Comparison of ENCODE assay signal across 8 mouse cellular contexts in genomic region chr2:132578059-132578458, GRCm38 (mm10). TPM values are rescaled to one million over a fixed set of nuclear protein-coding genes. Genes with fewer than 3 reads are reported as not detected.
DNase-seq lines count a peak whose midpoint lies in the region; ATAC-seq and TF ChIP-seq lines count a peak whose summit lies in the region.

No protein-coding gene starts in this region.

- H3K27ac ChIP-seq in heart, embryonic 12.5 days (ENCODE audit: poor library complexity, severe bottlenecking), result peak overlapping the region; percentile 99
- H3K27ac ChIP-seq in kidney, postnatal 0 days, result peak overlapping the region; percentile 97
- peak overlapping the region; percentile 99 for H3K27ac ChIP-seq in liver, embryonic 11.5 days (ENCODE audit: low read depth, low read length)
- H3K27ac ChIP-seq in stomach, embryonic 14.5 days (ENCODE audit: low read length), result peak overlapping the region; percentile 97

- peak overlapping the region; percentile 85 for H3K4me3 ChIP-seq in heart, embryonic 12.5 days
- peak overlapping the region; percentile 80 for H3K4me3 ChIP-seq in kidney, postnatal 0 days (replicated peaks; ENCODE audit: low read depth, low read length)
- H3K4me3 ChIP-seq in liver, embryonic 11.5 days (ENCODE audit: low read depth, low read length), result peak overlapping the region; percentile 66
- peak overlapping the region; percentile 89 for H3K4me3 ChIP-seq in stomach, embryonic 14.5 days (ENCODE audit: low read depth, low read length)

- H3K9me3 ChIP-seq in heart, embryonic 12.5 days (replicated peaks), result no peaks in the 10 kb centered on the region
- H3K9me3 ChIP-seq in kidney, postnatal 0 days (replicated peaks; ENCODE audit: low read length), result no peaks in the 10 kb centered on the region
- H3K9me3 ChIP-seq in liver, embryonic 11.5 days (ENCODE audit: control insufficient read depth, low read length), result no peaks in the 10 kb centered on the region
- H3K9me3 ChIP-seq in stomach, embryonic 14.5 days (ENCODE audit: control insufficient read depth, low read depth, low read length), result no peaks in the 10 kb centered on the region

- H3K4me1 ChIP-seq in heart, embryonic 12.5 days (replicated peaks), result peaks cover 30% of the 10 kb centered on the region
- peaks cover 10% of the 10 kb centered on the region; the same call in 1 of the 2 replicates for H3K4me1 ChIP-seq in kidney, postnatal 0 days (replicated peaks; ENCODE audit: insufficient read depth, low read length)
- peaks cover 18% of the 10 kb centered on the region for H3K4me1 ChIP-seq in liver, embryonic 11.5 days (replicated peaks; ENCODE audit: control insufficient read depth, insufficient read depth, low read length)
- peaks cover 23% of the 10 kb centered on the region; the same call in 1 of the 2 replicates for H3K4me1 ChIP-seq in stomach, embryonic 14.5 days (ENCODE audit: control insufficient read depth, insufficient read depth, low read length)

- ATAC-seq in erythroblast, adult 5-6 weeks (replicated peaks; ENCODE audit: low FRiP score, poor library complexity, severe bottlenecking), result peak; percentile 71
- peak; percentile 96 for ATAC-seq in heart, embryonic 12.5 days (ENCODE audit: insufficient number of reproducible peaks, low FRiP score)
- peak; percentile 99 for ATAC-seq in kidney, postnatal 0 days (replicated peaks; ENCODE audit: low FRiP score, low read depth)
- ATAC-seq in liver, embryonic 11.5 days (replicated peaks; ENCODE audit: low FRiP score), result peak; percentile 98
- peak; percentile 98 for ATAC-seq in stomach, embryonic 14.5 days (ENCODE audit: insufficient number of reproducible peaks, insufficient read depth, low FRiP score, low read depth)

- H3K36me3 ChIP-seq in heart, embryonic 12.5 days, result no peaks in the 10 kb centered on the region
- H3K36me3 ChIP-seq in kidney, postnatal 0 days (ENCODE audit: insufficient read depth, low read length), result no peaks in the 10 kb centered on the region
- no peaks in the 10 kb centered on the region for H3K36me3 ChIP-seq in liver, embryonic 11.5 days (ENCODE audit: control insufficient read depth, insufficient read depth, low read length)
- no peaks in the 10 kb centered on the region for H3K36me3 ChIP-seq in stomach, embryonic 14.5 days (ENCODE audit: control insufficient read depth, insufficient read depth, low read length)

- under 1% methylated on average over 32 of the region's 38 CpGs for WGBS in heart, embryonic 12.5 days
- 2% methylated on average over 32 of the region's 38 CpGs for WGBS in kidney, postnatal 0 days
- WGBS in liver, embryonic 11.5 days, result under 1% methylated on average over 38 of the region's 38 CpGs
- 2% methylated on average over 37 of the region's 38 CpGs for WGBS in stomach, embryonic 14.5 days

- peak; percentile 46 for TF ChIP-seq CTCF in kidney, postnatal 0 days (IDR thresholded peaks at IDR 0.05; ENCODE audit: low read depth)

- peak; percentile 100 for DNase-seq in B cell, adult 2 months
- DNase-seq in brain, adult 2 months (ENCODE audit: low read depth, low spot score), result peak; percentile 96
- DNase-seq in kidney, postnatal 0 days (ENCODE audit: low spot score), result peak; percentile 97
- DNase-seq in liver, embryonic 11.5 days (ENCODE audit: low spot score), result peak; percentile 97
- peak; percentile 96 for DNase-seq in naive thymus-derived CD4-positive, alpha-beta T cell, adult 2 months (ENCODE audit: low read depth)

- no peaks in the 10 kb centered on the region for H3K27me3 ChIP-seq in heart, embryonic 12.5 days (replicated peaks)
- no peaks in the 10 kb centered on the region for H3K27me3 ChIP-seq in kidney, postnatal 0 days (ENCODE audit: insufficient read depth, low read length)
- H3K27me3 ChIP-seq in liver, embryonic 11.5 days (replicated peaks; ENCODE audit: control insufficient read depth, insufficient read depth, low read length), result no peaks in the 10 kb centered on the region
- H3K27me3 ChIP-seq in stomach, embryonic 14.5 days (ENCODE audit: control insufficient read depth, insufficient read depth, low read length), result no peaks in the 10 kb centered on the region

- H3K4me2 ChIP-seq in heart, embryonic 12.5 days, result peak overlapping the region; percentile 81
- H3K4me2 ChIP-seq in kidney, postnatal 0 days (ENCODE audit: low read length), result peak overlapping the region; percentile 70
- peak overlapping the region; percentile 90 for H3K4me2 ChIP-seq in liver, embryonic 11.5 days
- peak overlapping the region; percentile 73 for H3K4me2 ChIP-seq in stomach, embryonic 14.5 days (replicated peaks; ENCODE audit: low read depth, low read length)

- peak overlapping the region; percentile 96 for H3K9ac ChIP-seq in heart, embryonic 12.5 days
- peak overlapping the region; percentile 91 for H3K9ac ChIP-seq in kidney, postnatal 0 days (ENCODE audit: low read depth, low read length)
- peak overlapping the region; percentile 95 for H3K9ac ChIP-seq in liver, embryonic 11.5 days (ENCODE audit: low read depth, low read length)
- peak overlapping the region; percentile 81 for H3K9ac ChIP-seq in stomach, embryonic 14.5 days (replicated peaks; ENCODE audit: low read depth, low read length)

RNA-seq across cellular contexts. Expression of gene Gpcpd1, which starts 9.5 kb away (rescaled TPM):
- total RNA-seq in erythroblast, adult 5-6 weeks (2015; ENCODE audit: low replicate concordance), result 1,227 and 1,267 TPM in 2 replicates
- total RNA-seq in erythroblast, adult 5-6 weeks (2017; ENCODE audit: low replicate concordance), result 1,445 and 1,475 TPM in 2 replicates
- 42.1 and 47.6 TPM in 2 replicates for polyA plus RNA-seq in heart, embryonic 12.5 days (2016; fragmentation: Nextera tagmentation; extraction: Ambion mirVana)
- polyA plus RNA-seq in kidney, postnatal 0 days (2015; fragmentation: Nextera tagmentation; extraction: Ambion mirVana), result 34.3 and 35.3 TPM in 2 replicates
- polyA plus RNA-seq in liver, embryonic 11.5 days (2014; fragmentation: Nextera tagmentation; extraction: Ambion mirVana), result 23.2 and 25.8 TPM in 2 replicates
- 41.3 and 47.4 TPM in 2 replicates for polyA plus RNA-seq in stomach, embryonic 14.5 days (2014; fragmentation: Nextera tagmentation; extraction: Ambion mirVana)

Comparison
In these comparisons a context has a peak if more than half of its experiments do, and no peak if none do; other contexts are left out.
1. Peak in every context shown above with its lines: DNase-seq, ATAC-seq, H3K4me3 ChIP-seq and H3K27ac ChIP-seq.